Mouse (Mus musculus) embryonic fibroblast, embryonic 13.5 days (primary cell): Measurements from ENCODE around the gene Nmnat2.

Source experiments
- CTCF ChIP-seq: IDR thresholded peaks from 2 replicates; pipeline ENCODE4 v1.5.1; 2011; ENCODE audit warnings: mild to moderate bottlenecking, control low read depth, low read length, moderate library complexity, borderline replicate concordance; ENCODE audit not compliant: insufficient read depth
- POLR2A ChIP-seq: IDR thresholded peaks from 2 replicates; pipeline ENCODE4 v1.6.1; 2011; ENCODE audit warnings: low read depth, mild to moderate bottlenecking, control low read depth, low read length, moderate library complexity

GRCm38 (mm10) chr1:153071563-153071962, 116.8 kb downstream of the Nmnat2 start:
- TF ChIP-seq POLR2A (0 out of 2 replicates have a peak, but pooled peaks have one; percentile 19), CTCF (no peak)
